Mouse (Mus musculus): ENCODE measurements around the gene Sema5b.

Sema5b gene

GRCm38 (mm10) chr16:35592274-35593065 lies 51.5 kb downstream of the Sema5b start:
- in situ Hi-C loops (cut with MboI, MseI), result no loop called here

GRCm38 (mm10) chr16:35593474-35593873 lies 52.5 kb downstream of the Sema5b start:
- in situ Hi-C loops (cut with MboI, MseI), result no loop called here

DNA sequence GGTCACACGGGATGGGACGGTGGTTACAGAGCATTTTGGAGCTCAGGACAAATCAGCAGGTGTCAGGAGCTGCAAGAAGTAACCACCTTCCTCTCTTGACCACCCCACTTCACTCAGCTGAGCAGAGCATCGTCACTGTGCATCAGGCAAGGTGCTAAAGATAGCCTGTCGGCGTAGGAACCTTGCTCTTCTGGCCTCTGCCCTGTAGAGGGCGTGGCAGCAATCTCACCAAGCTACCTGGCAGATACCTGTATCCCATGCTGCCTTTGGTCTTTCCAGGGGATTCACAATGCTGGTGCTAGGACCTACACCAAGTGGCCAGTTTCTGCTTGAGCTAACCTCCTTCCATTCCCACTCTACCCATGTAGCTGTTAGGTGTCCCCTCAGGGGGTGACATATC lies 55.3 kb downstream of the Sema5b start:
- in situ Hi-C loops (cut with MboI, MseI), result no loop called here

- in situ Hi-C loops (cut with MboI, MseI), result no loop called here
These were observed 55.9 kb downstream of the Sema5b start for GRCm38 (mm10) chr16:35596661-35597350.

GRCm38 (mm10) chr16:35597991-35598390 lies 57.0 kb downstream of the Sema5b start:
- in situ Hi-C loops (cut with MboI, MseI), result no loop called here

GRCm38 (mm10) chr16:35598802-35599201 lies 57.9 kb downstream of the Sema5b start:
- in situ Hi-C loops (cut with MboI, MseI), result no loop called here

DNA sequence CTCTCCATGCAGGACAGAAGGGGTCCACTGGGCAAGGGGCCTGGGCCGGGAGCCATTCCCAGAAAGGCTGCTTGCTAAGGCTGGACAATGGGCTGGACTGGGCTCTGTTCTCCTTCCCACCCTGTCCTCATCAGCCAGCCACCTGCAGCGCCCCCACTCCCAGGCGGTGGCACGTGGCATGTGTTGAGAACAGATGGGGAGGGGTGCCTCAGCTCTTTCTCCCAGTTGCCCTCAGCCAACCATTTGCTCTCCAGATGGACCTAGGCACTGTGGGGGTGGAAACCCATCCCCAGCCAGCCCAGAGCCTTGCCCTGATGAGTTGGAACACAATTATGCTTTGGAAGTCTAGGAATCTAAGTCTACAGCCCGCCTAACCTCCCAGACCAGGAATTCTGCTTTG lies 59.3 kb downstream of the Sema5b start:
- in situ Hi-C loops (cut with MboI, MseI), result no loop called here

DNA sequence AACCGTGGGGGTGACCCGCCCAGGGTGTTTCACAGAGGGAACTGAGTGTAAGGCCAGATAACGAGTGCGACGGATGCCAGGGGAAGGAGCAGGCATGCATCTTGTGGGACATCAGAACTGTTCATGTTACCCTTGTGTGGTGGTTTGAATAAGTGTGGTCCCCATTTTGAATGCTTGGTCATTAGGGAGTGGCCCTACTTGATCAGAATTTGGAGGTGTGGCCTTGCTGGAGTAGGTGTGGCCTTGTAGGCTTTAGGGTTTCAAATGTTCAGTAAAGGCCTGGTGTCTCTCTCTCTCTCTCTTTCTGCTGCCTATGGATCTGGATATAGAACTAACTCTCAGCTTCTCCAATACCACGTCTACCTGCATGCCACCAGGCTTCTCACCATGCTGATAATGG lies 60.5 kb downstream of the Sema5b start:
- in situ Hi-C loops (cut with MboI, MseI), result no loop called here

DNA sequence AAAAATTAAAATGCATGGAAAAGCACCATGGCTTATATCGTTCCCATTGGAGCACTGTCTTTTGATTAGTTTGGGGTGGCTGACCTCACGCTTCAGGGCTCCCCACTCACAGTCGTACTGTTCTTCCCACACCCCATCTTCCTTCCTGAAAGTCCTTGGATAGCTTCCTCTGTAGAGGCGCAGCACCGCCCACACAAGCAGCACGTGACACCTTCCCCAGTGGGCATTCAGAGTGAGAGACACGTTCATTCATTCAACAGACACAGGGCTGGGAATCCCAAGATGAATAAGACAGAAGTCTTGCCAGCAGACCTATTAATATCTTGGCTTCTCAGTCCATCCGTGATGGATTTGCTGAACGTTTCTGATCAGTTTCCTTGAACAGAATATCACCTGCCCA lies 61.6 kb downstream of the Sema5b start:
- in situ Hi-C loops (cut with MboI, MseI), result no loop called here

GRCm38 (mm10) chr16:35603729-35604522 lies 63.0 kb downstream of the Sema5b start:
- in situ Hi-C loops (cut with MboI, MseI), result no loop called here

GRCm38 (mm10) chr16:35607250-35607649 lies 66.3 kb downstream of the Sema5b start:
- in situ Hi-C loops (cut with MboI, MseI), result no loop called here

GRCm38 (mm10) chr16:35608244-35608643 lies 67.3 kb downstream of the Sema5b start:
- in situ Hi-C loops (cut with MboI, MseI), result no loop called here

GRCm38 (mm10) chr16:35609561-35609960 lies 68.6 kb downstream of the Sema5b start:
- in situ Hi-C loops (cut with MboI, MseI), result no loop called here

DNA sequence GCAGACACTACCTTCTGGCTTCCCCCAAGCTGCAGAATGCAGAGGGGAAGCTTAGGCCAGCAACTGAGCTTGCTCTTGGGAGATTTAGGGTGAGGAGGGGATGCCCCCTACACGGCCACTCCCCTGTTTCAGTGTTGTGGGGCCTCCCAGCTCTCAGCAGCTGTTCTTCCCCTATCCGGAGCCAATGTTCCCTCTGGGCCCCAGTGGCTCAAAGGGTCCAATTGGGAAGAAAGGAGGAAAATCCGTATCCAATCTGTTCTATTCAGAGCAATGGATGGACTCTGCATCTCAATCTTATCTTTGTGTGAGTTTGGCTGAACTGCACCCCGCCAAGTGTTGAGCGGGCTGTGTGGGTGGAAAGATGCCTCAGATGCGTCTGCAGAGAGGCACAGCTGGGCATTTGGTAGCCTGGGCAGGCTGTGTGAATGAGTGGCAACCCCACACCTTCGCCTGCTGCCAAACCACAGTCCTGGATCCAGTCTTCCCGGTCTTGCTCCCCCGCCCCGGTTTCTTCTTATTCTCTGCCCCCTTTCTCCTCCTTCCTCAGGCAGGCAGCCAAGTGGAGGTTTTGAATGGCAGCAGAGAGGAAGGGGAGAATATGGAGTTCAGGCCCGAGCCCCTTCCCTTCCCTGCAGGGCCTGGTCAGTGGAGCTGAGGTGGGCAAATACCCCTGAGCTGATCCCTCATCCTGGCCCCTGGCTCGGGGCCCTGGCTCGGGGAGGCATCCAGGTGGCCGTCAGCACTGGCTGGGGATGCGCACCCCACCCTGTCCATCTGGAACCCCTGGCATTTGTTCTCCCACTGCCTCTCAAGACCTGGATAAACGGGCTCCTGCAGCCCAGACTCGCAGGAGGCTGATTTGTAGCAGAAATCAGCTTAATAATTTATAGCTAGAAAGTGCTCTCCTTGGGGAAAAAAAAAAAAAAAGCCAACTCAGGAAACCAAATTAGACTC lies 73.2 kb downstream of the Sema5b start:
- in situ Hi-C loops (cut with MboI, MseI), result no loop called here

GRCm38 (mm10) chr16:35617732-35618131 lies 76.8 kb downstream of the Sema5b start:
- in situ Hi-C loops (cut with MboI, MseI), result no loop called here

DNA sequence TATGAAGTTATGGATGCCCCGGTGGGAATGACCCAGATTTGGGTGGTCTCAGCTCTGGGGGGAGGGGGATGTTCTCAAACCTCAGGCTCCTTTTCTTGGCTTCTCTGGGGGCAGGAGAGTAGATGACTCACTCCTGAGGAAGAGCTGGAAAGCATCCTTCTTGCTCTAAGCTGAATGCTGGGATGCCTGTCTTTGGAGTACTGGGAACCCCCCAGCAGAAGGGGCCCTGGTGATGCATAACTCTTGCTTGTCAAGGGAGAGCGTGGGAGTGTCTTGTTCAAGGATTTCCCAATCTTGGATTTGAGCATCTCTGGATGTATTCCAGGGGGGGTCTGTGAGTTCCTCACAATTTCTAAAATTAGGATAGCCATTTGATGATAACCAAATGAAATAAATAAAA lies 82.1 kb downstream of the Sema5b start:
- in situ Hi-C loops (cut with MboI, MseI), result loop anchor here in 1 of 2 experiments (10.0 kb wide), 1 partner anchor 308 kb away; no protein-coding TSS in a partner anchor

DNA sequence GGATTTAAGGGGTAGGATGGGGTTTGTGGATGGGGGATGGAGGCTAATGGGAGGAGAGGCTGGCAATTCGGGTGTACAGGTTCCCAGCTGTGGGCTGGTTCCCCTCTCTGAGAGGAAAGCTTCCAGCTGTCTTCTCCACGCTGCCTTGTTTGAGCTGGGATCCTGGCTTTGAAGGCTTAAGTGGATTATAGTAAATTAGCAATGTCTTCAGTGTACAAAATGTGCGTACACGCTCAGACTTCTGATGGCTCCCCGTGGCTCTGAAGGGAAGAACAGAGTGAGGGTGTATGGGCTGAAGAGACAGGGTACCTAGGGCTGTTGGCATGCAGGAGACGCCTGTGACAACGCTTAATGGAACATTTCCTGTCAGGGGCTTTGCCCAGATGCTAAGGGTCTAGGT lies 83.0 kb downstream of the Sema5b start:
- in situ Hi-C loops (cut with MboI, MseI), result loop anchor here in 1 of 2 experiments (10.0 kb wide), 1 partner anchor 309 kb away; no protein-coding TSS in a partner anchor

- in situ Hi-C loops (cut with MboI, MseI), result loop anchor here (5.0 to 10.0 kb wide), 2 partner anchors 203 to 310 kb away; no protein-coding TSS in a partner anchor
These were observed 83.9 kb downstream of the Sema5b start for GRCm38 (mm10) chr16:35624877-35625276.

- in situ Hi-C loops (cut with MboI, MseI), result loop anchor here (5.0 to 10.0 kb wide), 2 partner anchors 203 to 311 kb away; no protein-coding TSS in a partner anchor
These were observed 84.5 kb downstream of the Sema5b start for GRCm38 (mm10) chr16:35625286-35626020.

Data from T-helper 17 cell (primary cell).